Mouse (Mus musculus) kidney, postnatal 0 days (tissue): Measurements from ENCODE around the gene Nfe2l1. TPM values are rescaled to one million over a fixed set of nuclear protein-coding genes. Genes with fewer than 3 reads are reported as not detected.

Experiments used
- ATAC-seq: fragments of 200-750 bp; cut with Nextera tagmentation; replicated peaks from 2 replicates; pipeline ENCODE4 v1.8.0; 2017; ENCODE audit warnings: low read depth, moderate number of reproducible peaks, moderate TSS enrichment, moderate library complexity; ENCODE audit not compliant: low FRiP score
- DNase-seq: peaks from one replicate; pipeline ENCODE4 v3.0.0-alpha.2; 2016; ENCODE audit warnings: low spot score
- H3K27ac ChIP-seq: fragments of 300-500 bp; sonication (generic); 2 replicates; pipeline ENCODE4 v1.5.1; 2014; ENCODE audit warnings: mild to moderate bottlenecking
- H3K27me3 ChIP-seq: fragments of 300-500 bp; sonication (generic); 2 replicates; pipeline ENCODE4 v1.6.1; 2014; ENCODE audit warnings: low read length, mixed read lengths; ENCODE audit not compliant: insufficient read depth
- H3K36me3 ChIP-seq: fragments of 300-500 bp; sonication (generic); 2 replicates; pipeline ENCODE4 v1.6.1; 2014; ENCODE audit warnings: low read length, mixed read lengths; ENCODE audit not compliant: insufficient read depth
- H3K4me1 ChIP-seq: fragments of 300-500 bp; sonication (generic); replicated peaks from 2 replicates; pipeline ENCODE4 v1.6.1; 2014; ENCODE audit warnings: antibody characterized with exemption, low read length, mixed read lengths; ENCODE audit not compliant: insufficient read depth
- H3K4me2 ChIP-seq: fragments of 300-500 bp; sonication (generic); 2 replicates; pipeline ENCODE4 v1.6.1; 2014; ENCODE audit warnings: mild to moderate bottlenecking, low read length, moderate library complexity, mixed read lengths
- H3K4me3 ChIP-seq: fragments of 300-500 bp; sonication (generic); replicated peaks from 2 replicates; pipeline ENCODE4 v1.5.1; 2014; ENCODE audit warnings: low read depth, low read length
- H3K9ac ChIP-seq: fragments of 300-500 bp; sonication (generic); 2 replicates; pipeline ENCODE4 v1.6.1; 2014; ENCODE audit warnings: low read depth, low read length
- H3K9me3 ChIP-seq: fragments of 300-500 bp; sonication (generic); replicated peaks from 2 replicates; pipeline ENCODE4 v1.6.1; 2016; ENCODE audit warnings: low read length, inconsistent platforms, mixed read lengths
- CTCF ChIP-seq: IDR thresholded peaks from 2 replicates; pipeline ENCODE4 v1.5.1; 2016; ENCODE audit warnings: antibody characterized with exemption, low read depth, mild to moderate bottlenecking, moderate library complexity
- WGBS: fragments of 180-500 bp; shearing (Covaris S2); extraction: QIAGEN DNeasy Blood & Tissue Kit; methylation state at CpG from one replicate; pipeline ENCODE4 v1.1.7; 2014; 5-methylcytosine and 5-hydroxymethylcytosine counted together
- polyA plus RNA-seq: library from polyadenylated mRNA; unstranded; fragments of >200 nt; fragmentation: Nextera tagmentation; extraction: Ambion mirVana; gene quantifications from 2 replicates; pipeline ENCODE4 v1.2.1, GENCODE M21; 2015

Nfe2l1 gene
- polyA plus RNA-seq: 77.3 and 88.0 TPM in 2 replicates

- ATAC-seq (peak; percentile 98), DNase-seq (peak; percentile 99)
- Histone ChIP-seq H3K9ac (peak within 1 kb of the TSS; percentile 84), H3K4me1 (peaks cover 33% of the 10 kb centered on the region), H3K4me3 (peak within 1 kb of the TSS; percentile 67), H3K4me2 (peak within 1 kb of the TSS; percentile 79), H3K27ac (peak within 1 kb of the TSS; percentile 99), H3K36me3 (no peaks in the 10 kb centered on the region), H3K27me3 (no peaks in the 10 kb centered on the region), H3K9me3 (no peaks in the 10 kb centered on the region)
- WGBS: under 1% methylated on average over 51 of the region's 51 CpGs
- TF ChIP-seq CTCF: peak; percentile 26; the same call in 1 of the 2 replicates
Measured at GRCm38 (mm10) chr11:96829813-96830538, at the start of gene Nfe2l1. Gene Nfe2l1 (minus strand): TSS chr11:96829968.

GRCm38 (mm10) chr11:96879359-96879758, 49.6 kb upstream of the Nfe2l1 start:
- H3K4me1 ChIP-seq: peaks cover 6% of the 10 kb centered on the region; the same call in 1 of the 2 replicates
- H3K27ac ChIP-seq: no peak overlapping the region
- 39% methylated on average over 7 of the region's 7 CpGs for WGBS
- no peak overlapping the region for H3K4me3 ChIP-seq
- DNase-seq (no peak), ATAC-seq (no peak)
- H3K9me3 ChIP-seq: no peaks in the 10 kb centered on the region
- no peaks in the 10 kb centered on the region for H3K27me3 ChIP-seq
- TF ChIP-seq CTCF: no peak
- no peaks in the 10 kb centered on the region for H3K36me3 ChIP-seq
- no peak overlapping the region for H3K9ac ChIP-seq
- no peak overlapping the region for H3K4me2 ChIP-seq

GRCm38 (mm10) chr11:96878715-96879114, 48.9 kb upstream of the Nfe2l1 start:
- peaks cover 6% of the 10 kb centered on the region; the same call in 1 of the 2 replicates for H3K4me1 ChIP-seq
- H3K9ac ChIP-seq: no peak overlapping the region
- H3K36me3 ChIP-seq: no peaks in the 10 kb centered on the region
- H3K4me3 ChIP-seq: no peak overlapping the region
- no peaks in the 10 kb centered on the region for H3K9me3 ChIP-seq
- H3K4me2 ChIP-seq: no peak overlapping the region
- H3K27me3 ChIP-seq: no peaks in the 10 kb centered on the region
- no peak overlapping the region for H3K27ac ChIP-seq
- ATAC-seq (no peak), DNase-seq (no peak)
- no peak for TF ChIP-seq CTCF
- 66% methylated on average over 3 of the region's 3 CpGs for WGBS

GRCm38 (mm10) chr11:96877071-96877470, 47.3 kb upstream of the Nfe2l1 start:
- no peaks in the 10 kb centered on the region for H3K36me3 ChIP-seq
- H3K9me3 ChIP-seq: no peaks in the 10 kb centered on the region
- TF ChIP-seq CTCF: no peak
- H3K27ac ChIP-seq: no peak overlapping the region
- H3K4me1 ChIP-seq: peaks cover 6% of the 10 kb centered on the region; the same call in 1 of the 2 replicates
- H3K9ac ChIP-seq: no peak overlapping the region
- DNase-seq (no peak), ATAC-seq (no peak)
- H3K4me3 ChIP-seq: no peak overlapping the region
- H3K4me2 ChIP-seq: no peak overlapping the region
- WGBS: 53% methylated on average over 4 of the region's 4 CpGs
- H3K27me3 ChIP-seq: no peaks in the 10 kb centered on the region

- Histone ChIP-seq H3K4me3 (no peak overlapping the region; the same call in 1 of the 2 replicates), H3K4me2 (peak overlapping the region; percentile 80), H3K27me3 (no peaks in the 10 kb centered on the region), H3K9ac (no peak overlapping the region), H3K4me1 (peaks cover 6% of the 10 kb centered on the region; the same call in 1 of the 2 replicates), H3K36me3 (no peaks in the 10 kb centered on the region), H3K9me3 (no peaks in the 10 kb centered on the region), H3K27ac (no peak overlapping the region)
- 8% methylated on average over 13 of the region's 13 CpGs for WGBS
- DNase-seq (peak; percentile 66), ATAC-seq (no peak)
- no peak for TF ChIP-seq CTCF
Measured at GRCm38 (mm10) chr11:96876300-96877040, 46.7 kb upstream of the Nfe2l1 start.

- ATAC-seq (0 out of 2 replicates have a peak, but pooled peaks have one; percentile 46), DNase-seq (peak; percentile 72)
- Histone ChIP-seq H3K9me3 (no peaks in the 10 kb centered on the region), H3K4me3 (peak overlapping the region; percentile 35), H3K4me1 (peaks cover 6% of the 10 kb centered on the region; the same call in 1 of the 2 replicates), H3K9ac (0 out of 2 replicates have a peak overlapping the region, but pooled peaks have one; percentile 23), H3K4me2 (peak overlapping the region; percentile 80), H3K27ac (no peak overlapping the region), H3K36me3 (no peaks in the 10 kb centered on the region), H3K27me3 (no peaks in the 10 kb centered on the region)
- no peak for TF ChIP-seq CTCF
- WGBS: 1% methylated on average over 35 of the region's 35 CpGs
Measured at GRCm38 (mm10) chr11:96875745-96876144, 46.0 kb upstream of the Nfe2l1 start.
